Mouse (Mus musculus) heart, adult 2 months (tissue): ENCODE measurements at regions not wholly inside any gene's neighbourhood (a gene's known extent, or its start where the extent isn't known, plus 50 kb on each side); places are given as distances from the start of the nearest gene placed in this dataset.

Source experiments
- DNase-seq, 2 experiments: peaks; one replicate each; pipeline ENCODE4 v3.0.0; 2021
- H3K27ac ChIP-seq: fragments of 200-600 bp; 2 replicates; pipeline ENCODE4 v1.8.1; 2022
- H3K27me3 ChIP-seq: fragments of 200-500 bp; 2 replicates; pipeline ENCODE4 v1.6.1; 2012; ENCODE audit warnings: mild to moderate bottlenecking, low read length, inconsistent platforms, mixed read lengths; ENCODE audit not compliant: control insufficient read depth, insufficient read depth
- H3K36me3 ChIP-seq: fragments of 200-500 bp; 2 replicates; pipeline ENCODE4 v1.6.1; 2012; ENCODE audit warnings: low read length, inconsistent platforms; ENCODE audit not compliant: control insufficient read depth, insufficient read depth
- H3K4me1 ChIP-seq: fragments of 200-500 bp; 2 replicates; pipeline ENCODE4 v1.6.1; 2011; ENCODE audit warnings: low read length; ENCODE audit not compliant: control insufficient read depth, insufficient read depth
- H3K4me3 ChIP-seq: fragments of 200-600 bp; 2 replicates; pipeline ENCODE4 v1.8.1; 2022
- H3K79me2 ChIP-seq: fragments of 200-500 bp; replicated peaks from 2 replicates; pipeline ENCODE4 v1.6.1; 2012; ENCODE audit warnings: mild to moderate bottlenecking, inconsistent platforms, low read length, moderate library complexity, mixed read lengths; ENCODE audit not compliant: control insufficient read depth, insufficient read depth
- H3K9ac ChIP-seq: fragments of 200-500 bp; 2 replicates; pipeline ENCODE4 v1.6.1; 2012; ENCODE audit warnings: low read depth, mild to moderate bottlenecking, control low read depth, inconsistent platforms, low read length, mixed read lengths
- CTCF ChIP-seq: fragments of 200-600 bp; IDR thresholded peaks from 2 replicates; pipeline ENCODE4 v1.8.1; 2022; ENCODE audit warnings: antibody characterized with exemption, mild to moderate bottlenecking, moderate library complexity
- EP300 ChIP-seq: fragments of 200-500 bp; IDR thresholded peaks from 2 replicates; pipeline ENCODE4 v1.6.1; 2011; ENCODE audit warnings: low read depth, low read length, control low read depth; ENCODE audit not compliant: insufficient read depth
- POLR2A ChIP-seq: fragments of 200-500 bp; IDR thresholded peaks from 2 replicates; pipeline ENCODE4 v1.6.1; 2011; ENCODE audit warnings: mild to moderate bottlenecking, low read depth, low read length, control low read depth; ENCODE audit not compliant: insufficient read depth
- WGBS: fragments of 180-500 bp; shearing (Covaris S2); methylation state at CpG from one replicate; pipeline ENCODE4 v1.1.7; 2018; 5-methylcytosine and 5-hydroxymethylcytosine counted together
- intact Hi-C: fragments of 180-260 bp; cut with DNase I; formaldehyde crosslinking; loops from one replicate; pipeline ENCODE4 v1.15.1; 2025

DNA sequence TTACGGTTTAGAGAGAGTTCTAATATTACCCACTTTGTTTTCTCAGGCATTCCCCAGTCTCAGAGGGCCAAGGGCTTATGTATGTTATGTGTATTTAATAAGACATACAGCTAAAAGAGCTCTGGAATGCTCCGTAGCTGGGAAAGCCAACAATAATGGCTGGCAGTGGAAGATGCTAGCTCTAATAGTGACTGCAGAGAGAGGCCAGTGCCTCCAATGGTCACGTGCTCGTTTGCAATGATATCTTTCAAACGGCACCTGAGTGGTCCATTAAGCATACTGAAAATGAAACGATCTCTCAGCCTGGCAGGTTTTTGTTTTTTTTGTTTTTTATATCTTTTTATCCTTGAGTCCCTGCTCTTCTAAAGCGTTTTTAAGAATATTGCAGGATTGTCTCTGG lies 324.0 kb downstream of the Sox11 start:
- 75% methylated on average over 7 of the region's 7 CpGs for WGBS
- H3K9ac ChIP-seq, result no peak overlapping the region
- no peaks in the 10 kb centered on the region for H3K79me2 ChIP-seq
- no peaks in the 10 kb centered on the region for H3K36me3 ChIP-seq
- no peaks in the 10 kb centered on the region for H3K4me1 ChIP-seq
- TF ChIP-seq POLR2A (no peak), CTCF (no peak), EP300 (no peak)
- H3K4me3 ChIP-seq, result no peak overlapping the region
- intact Hi-C loops, result no loop called here
- no peak for DNase-seq
- H3K27me3 ChIP-seq, result no peaks in the 10 kb centered on the region
- H3K27ac ChIP-seq, result no peak overlapping the region

DNA sequence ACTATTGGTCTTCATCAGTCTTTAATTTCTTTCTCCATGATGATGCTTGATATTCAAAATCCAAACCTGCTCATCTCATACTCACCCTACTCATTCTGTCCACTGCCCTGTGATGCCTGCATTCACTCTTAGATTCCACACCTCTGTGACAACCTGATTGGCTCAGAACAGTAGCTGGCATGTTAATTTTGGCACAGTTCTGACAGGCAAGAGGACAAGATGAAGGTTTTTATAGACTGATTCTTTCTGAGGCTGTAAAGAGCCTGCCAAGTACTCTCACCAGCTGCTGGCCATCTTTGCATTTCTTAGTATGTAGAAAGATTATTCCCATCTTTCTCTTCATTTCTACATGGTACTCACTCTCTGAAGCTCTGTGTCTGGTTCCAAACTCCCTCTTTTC lies 343.1 kb downstream of the Sox11 start:
- TF ChIP-seq CTCF, result no peak
- TF ChIP-seq POLR2A, result no peak
- TF ChIP-seq EP300, result no peak
- no peak for DNase-seq
- Histone ChIP-seq H3K27me3 (no peaks in the 10 kb centered on the region), H3K79me2 (no peaks in the 10 kb centered on the region), H3K4me3 (no peak overlapping the region), H3K27ac (no peak overlapping the region), H3K9ac (no peak overlapping the region), H3K36me3 (no peaks in the 10 kb centered on the region), H3K4me1 (no peaks in the 10 kb centered on the region)
- intact Hi-C loops, result no loop called here

DNA sequence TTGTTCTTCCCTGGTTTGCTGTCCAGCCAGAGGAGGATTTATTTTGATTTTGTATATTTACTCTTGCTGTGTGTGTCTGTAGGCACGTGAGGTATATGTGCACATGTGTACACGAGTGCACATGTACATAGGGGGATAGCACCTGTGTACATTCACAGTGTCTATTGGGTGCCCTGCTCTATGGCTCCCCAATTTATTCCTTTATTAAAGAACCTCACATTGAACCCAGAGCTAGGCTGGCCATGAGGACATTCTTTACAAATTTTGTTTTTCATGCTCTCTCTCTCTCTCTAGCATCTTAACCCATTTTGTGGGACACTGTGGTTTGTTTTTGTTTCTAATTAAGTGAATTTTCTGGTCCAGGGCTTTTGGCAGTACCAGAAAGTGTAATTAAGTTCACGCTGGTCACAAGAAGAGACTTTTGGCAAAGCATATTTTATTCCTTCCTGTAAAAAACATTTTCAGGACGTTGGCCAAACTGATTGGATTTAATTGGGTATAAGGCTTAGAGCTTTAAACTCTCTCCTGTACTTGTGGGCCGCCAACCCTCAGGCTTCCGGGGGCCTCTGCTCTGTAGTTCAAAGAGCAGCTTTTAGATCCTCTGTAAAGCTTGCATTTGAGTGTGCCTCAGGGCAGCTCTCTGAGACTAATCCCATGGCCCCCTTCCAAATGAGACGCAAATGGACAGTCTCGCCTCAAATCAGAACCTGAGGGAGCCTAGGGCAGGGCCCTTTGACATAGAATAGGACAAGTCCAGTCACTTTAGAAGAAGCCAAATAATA lies 365.9 kb downstream of the Sox11 start:
- WGBS, result 64% methylated on average over 8 of the region's 8 CpGs
- H3K9ac ChIP-seq, result no peak overlapping the region
- no peaks in the 10 kb centered on the region for H3K27me3 ChIP-seq
- no peak for DNase-seq
- no peaks in the 10 kb centered on the region for H3K4me1 ChIP-seq
- H3K36me3 ChIP-seq, result no peaks in the 10 kb centered on the region
- intact Hi-C loops, result no loop called here
- H3K4me3 ChIP-seq, result no peak overlapping the region
- no peak for TF ChIP-seq POLR2A
- TF ChIP-seq EP300, result no peak
- no peak for TF ChIP-seq CTCF
- no peaks in the 10 kb centered on the region for H3K79me2 ChIP-seq
- H3K27ac ChIP-seq, result no peak overlapping the region

DNA sequence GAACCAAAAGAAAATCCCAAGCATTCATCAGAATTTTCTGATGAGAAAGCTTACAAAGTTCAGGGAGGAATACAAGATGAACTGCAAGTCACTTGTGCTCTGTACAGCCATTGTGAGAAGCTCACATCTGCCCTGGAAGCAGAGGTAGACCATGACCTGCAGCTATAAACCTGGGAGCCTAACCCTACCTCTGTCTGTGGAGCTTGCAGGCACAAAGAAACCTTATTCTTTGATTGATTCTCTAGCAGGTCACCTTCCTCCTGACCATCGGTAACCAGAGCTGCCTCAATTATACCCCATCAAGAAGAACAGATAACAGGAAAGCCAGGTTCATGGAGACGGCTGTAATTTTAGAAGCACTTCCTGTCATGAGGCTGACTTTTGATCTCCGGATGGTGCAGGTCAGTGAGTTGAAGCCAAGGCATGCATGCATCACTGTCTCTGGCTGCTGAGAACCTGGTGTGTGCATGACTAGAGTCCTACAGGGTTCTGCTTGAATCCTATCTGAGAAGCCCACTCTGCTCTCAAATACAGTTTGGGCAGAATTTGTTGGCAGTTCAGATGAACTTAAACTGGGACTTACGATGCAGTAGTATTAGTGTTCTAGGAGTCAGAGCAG lies 369.8 kb downstream of the Sox11 start:
- no peaks in the 10 kb centered on the region for H3K4me1 ChIP-seq
- intact Hi-C loops, result no loop called here
- no peaks in the 10 kb centered on the region for H3K36me3 ChIP-seq
- WGBS, result 47% methylated on average over 4 of the region's 4 CpGs
- H3K79me2 ChIP-seq, result no peaks in the 10 kb centered on the region
- no peak overlapping the region for H3K4me3 ChIP-seq
- H3K9ac ChIP-seq, result no peak overlapping the region
- DNase-seq, result no peak
- no peaks in the 10 kb centered on the region for H3K27me3 ChIP-seq
- TF ChIP-seq CTCF (no peak), EP300 (no peak), POLR2A (no peak)
- H3K27ac ChIP-seq, result no peak overlapping the region

DNA sequence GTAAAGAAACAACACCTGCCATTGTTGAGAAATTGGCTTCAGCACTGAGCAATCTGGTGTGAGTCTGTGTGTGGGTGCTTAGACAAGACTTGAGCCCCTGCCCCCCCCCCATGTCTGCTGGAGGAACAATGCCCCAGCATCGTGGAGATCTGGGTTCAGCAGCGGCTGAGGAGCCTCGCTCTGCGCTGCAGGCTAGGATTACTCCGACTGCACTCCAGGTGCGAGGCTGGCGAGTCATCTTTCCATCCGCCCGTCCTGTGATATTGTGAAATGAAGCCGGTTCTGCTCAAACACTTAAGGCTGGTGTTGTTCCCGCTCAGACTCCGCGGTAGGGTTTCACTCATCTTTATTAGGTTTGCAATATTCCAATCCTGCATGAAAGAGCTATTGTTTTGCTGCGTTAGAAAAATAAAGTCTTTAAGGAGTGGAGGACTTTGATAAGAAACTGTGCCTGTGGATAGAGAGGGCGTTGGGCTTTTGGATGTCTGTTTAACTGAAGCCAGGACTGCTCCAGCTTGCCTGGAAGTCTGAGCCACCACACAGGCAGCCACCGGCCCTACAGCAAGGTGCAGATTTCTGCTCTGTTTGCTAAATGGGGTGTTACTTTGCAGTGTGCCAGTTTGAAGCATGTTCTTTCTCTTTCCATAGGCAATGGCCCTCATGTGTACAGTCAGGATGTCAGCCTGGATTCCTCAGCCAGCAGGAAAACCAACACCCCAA lies 375.2 kb downstream of the Sox11 start:
- no peaks in the 10 kb centered on the region for H3K79me2 ChIP-seq
- TF ChIP-seq EP300, result no peak
- TF ChIP-seq POLR2A, result no peak
- TF ChIP-seq CTCF, result no peak
- no peaks in the 10 kb centered on the region for H3K4me1 ChIP-seq
- DNase-seq, result no peak
- no peak overlapping the region for H3K4me3 ChIP-seq
- WGBS, result 39% methylated on average over 16 of the region's 16 CpGs
- no peak overlapping the region for H3K9ac ChIP-seq
- H3K27ac ChIP-seq, result no peak overlapping the region
- H3K27me3 ChIP-seq, result no peaks in the 10 kb centered on the region
- intact Hi-C loops, result no loop called here
- no peaks in the 10 kb centered on the region for H3K36me3 ChIP-seq

DNA sequence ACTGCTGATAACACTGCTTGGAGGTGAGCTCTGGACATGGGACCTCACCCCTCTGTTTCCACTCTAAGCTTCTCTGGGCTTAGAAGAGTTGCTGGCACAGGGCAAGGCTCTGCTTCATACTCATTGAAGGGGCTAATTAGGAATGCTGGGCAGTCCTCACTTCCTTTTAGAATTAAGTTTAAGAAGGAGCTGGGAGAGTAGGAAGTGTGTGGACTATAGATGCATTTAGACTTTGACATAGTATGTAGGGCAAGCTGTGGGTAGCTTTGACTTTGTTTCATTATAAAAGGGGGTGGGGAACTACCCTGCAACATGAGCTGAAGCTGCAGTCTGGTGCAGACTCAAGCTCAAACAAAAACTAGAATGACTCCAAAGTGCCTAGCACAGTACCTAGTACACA lies 378.5 kb downstream of the Sox11 start:
- Histone ChIP-seq H3K27ac (no peak overlapping the region), H3K79me2 (no peaks in the 10 kb centered on the region), H3K4me1 (no peaks in the 10 kb centered on the region), H3K27me3 (no peaks in the 10 kb centered on the region), H3K36me3 (no peaks in the 10 kb centered on the region), H3K9ac (no peak overlapping the region), H3K4me3 (no peak overlapping the region)
- DNase-seq, result no peak
- intact Hi-C loops, result no loop called here
- TF ChIP-seq CTCF (no peak), POLR2A (no peak), EP300 (no peak)
